Mouse (Mus musculus): ENCODE data around the gene Pnma1. TPM values are rescaled to one million over a fixed set of nuclear protein-coding genes. Genes with fewer than 3 reads are reported as not detected.

Pnma1 gene
- polyA plus RNA-seq, 1 experiment from 2014 or later = 2.5 TPM

Other genes with a start within 250 kb of the Pnma1 start
- gene Numb, start 226.6 kb downstream of the Pnma1 start, polyA plus RNA-seq (2014; fragmentation: Nextera tagmentation; extraction: Ambion mirVana) = 27.1 and 30.8 TPM in 2 replicates
- 17.8 and 18.9 TPM in 2 replicates for gene Riox1, start 197.9 kb downstream of the Pnma1 start, polyA plus RNA-seq (2014; fragmentation: Nextera tagmentation; extraction: Ambion mirVana)
- not detected in 2 replicates for gene Heatr4, start 163.6 kb downstream of the Pnma1 start, polyA plus RNA-seq (2014; fragmentation: Nextera tagmentation; extraction: Ambion mirVana)
- gene Acot2, start 160.6 kb downstream of the Pnma1 start, polyA plus RNA-seq (2014; fragmentation: Nextera tagmentation; extraction: Ambion mirVana) = 12.6 and 14.9 TPM in 2 replicates
- 62.4 and 74.8 TPM in 2 replicates for gene Acot1, start 139.0 kb downstream of the Pnma1 start, polyA plus RNA-seq (2014; fragmentation: Nextera tagmentation; extraction: Ambion mirVana)
- 0.13 and 0.14 TPM in 2 replicates for gene Acot4, start 110.1 kb downstream of the Pnma1 start, polyA plus RNA-seq (2014; fragmentation: Nextera tagmentation; extraction: Ambion mirVana)
- not detected in 2 replicates for gene Gm49366, start 109.6 kb downstream of the Pnma1 start, polyA plus RNA-seq (2014; fragmentation: Nextera tagmentation; extraction: Ambion mirVana)
- gene Acot3, start 96.3 kb downstream of the Pnma1 start, polyA plus RNA-seq (2014; fragmentation: Nextera tagmentation; extraction: Ambion mirVana) = 0.12 and 0.20 TPM in 2 replicates
- not detected in 2 replicates for gene Acot5, start 79.2 kb downstream of the Pnma1 start, polyA plus RNA-seq (2014; fragmentation: Nextera tagmentation; extraction: Ambion mirVana)
- 0.82 and 1.3 TPM in 2 replicates for gene Acot6, start 47.8 kb downstream of the Pnma1 start, polyA plus RNA-seq (2014; fragmentation: Nextera tagmentation; extraction: Ambion mirVana)
- gene Dnal1, start 34.1 kb downstream of the Pnma1 start, polyA plus RNA-seq (2014; fragmentation: Nextera tagmentation; extraction: Ambion mirVana) = 5.5 and 6.2 TPM in 2 replicates
- gene Elmsan1, start 70.4 kb upstream of the Pnma1 start, polyA plus RNA-seq (2014; fragmentation: Nextera tagmentation; extraction: Ambion mirVana) = 4.4 and 5.9 TPM in 2 replicates
- gene Ptgr2, start 136.7 kb upstream of the Pnma1 start, polyA plus RNA-seq (2014; fragmentation: Nextera tagmentation; extraction: Ambion mirVana) = 15.5 and 16.4 TPM in 2 replicates
- gene Zfp410, start 168.4 kb upstream of the Pnma1 start, polyA plus RNA-seq (2014; fragmentation: Nextera tagmentation; extraction: Ambion mirVana) = 119 and 125 TPM in 2 replicates
- 43.0 and 44.5 TPM in 2 replicates for gene Coq6, start 213.2 kb upstream of the Pnma1 start, polyA plus RNA-seq (2014; fragmentation: Nextera tagmentation; extraction: Ambion mirVana)
- 7.5 and 9.7 TPM in 2 replicates for gene Fam161b, start 213.3 kb upstream of the Pnma1 start, polyA plus RNA-seq (2014; fragmentation: Nextera tagmentation; extraction: Ambion mirVana)